Mouse (Mus musculus): ENCODE measurements around the gene Fam102a. TPM values are rescaled to one million over a fixed set of nuclear protein-coding genes. Genes with fewer than 3 reads are reported as not detected.
"Not testable (repeated sequence)": the region's sequence is repeated elsewhere in the genome, so short reads cannot be mapped to it uniquely, and the experiment has no call there.

The Fam102a gene
- 1 to 10 TPM; 2.4 to 2.9 TPM for total RNA-seq (2021)
- long read RNA-seq, experiment 1, full-length matches to known transcripts = 1 of 1 reads
- long read RNA-seq, experiment 1, partial matches to known transcripts = 0 of 1 reads
- long read RNA-seq, experiment 1, other reads (novel, unspliced or antisense) = 0 of 1 reads
- long read RNA-seq, experiment 2, full-length matches to known transcripts = 1 of 1 reads
- long read RNA-seq, experiment 2, partial matches to known transcripts = 0 of 1 reads
- long read RNA-seq, experiment 2, other reads (novel, unspliced or antisense) = 0 of 1 reads

- DNase-seq = peak; percentile 99
These were observed at the start of gene Fam102a for GRCm38 (mm10) chr2:32534733-32535471. Gene Fam102a (plus strand): TSS chr2:32535332.

- no peak for DNase-seq
These were observed 49.4 kb upstream of the Fam102a start for GRCm38 (mm10) chr2:32485751-32486150.

GRCm38 (mm10) chr2:32486155-32486554, 49.0 kb upstream of the Fam102a start:
- DNase-seq = no peak

GRCm38 (mm10) chr2:32487124-32487623, 48.0 kb upstream of the Fam102a start:
- DNase-seq = peak; percentile 71

- DNase-seq = peak; percentile 70
These were observed 46.5 kb upstream of the Fam102a start for GRCm38 (mm10) chr2:32488679-32489078.

DNA sequence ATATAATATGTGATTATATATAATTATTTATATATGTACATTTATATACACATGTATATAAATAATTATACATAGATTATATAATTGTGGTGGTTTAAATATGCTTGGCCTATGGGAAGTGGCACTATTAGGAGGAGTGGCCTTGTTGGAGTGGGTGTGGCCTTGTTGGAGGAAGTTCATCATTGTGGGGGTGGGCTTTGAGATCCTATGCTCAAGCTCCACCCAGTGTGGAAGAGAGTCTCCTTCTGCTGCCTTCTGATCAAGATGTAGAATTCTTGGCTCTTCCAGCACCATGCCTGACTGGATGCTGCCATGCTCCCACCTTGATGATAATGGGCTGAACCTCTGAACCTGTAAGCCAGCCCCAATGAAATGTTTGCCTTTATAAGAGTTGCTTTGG, 44.4 kb upstream of the Fam102a start:
- not testable (repeated sequence) for DNase-seq

DNA sequence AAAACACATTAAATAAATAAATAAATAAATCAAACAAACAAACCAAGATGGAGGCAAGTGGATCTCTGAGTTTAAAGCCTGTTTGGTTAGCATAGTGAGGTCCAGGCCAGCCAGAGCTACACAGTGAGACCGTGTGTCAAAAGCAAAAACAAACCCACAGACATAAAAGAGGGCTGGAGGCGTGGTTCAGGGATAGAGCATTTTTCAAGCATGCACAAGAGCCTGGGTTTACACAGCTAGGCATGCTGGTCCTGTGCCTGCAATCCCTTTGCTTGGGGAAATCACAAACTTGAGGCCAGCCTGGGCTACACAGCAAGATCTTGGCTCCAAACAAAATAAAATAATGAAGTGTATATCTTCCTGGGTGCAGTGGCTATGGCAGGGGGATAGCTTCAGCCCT, 42.5 kb upstream of the Fam102a start:
- no peak for DNase-seq

- DNase-seq = no peak
These were observed 41.8 kb upstream of the Fam102a start for GRCm38 (mm10) chr2:32493301-32493701.

- DNase-seq = no peak
These were observed 40.6 kb upstream of the Fam102a start for GRCm38 (mm10) chr2:32494522-32494921.

GRCm38 (mm10) chr2:32495185-32495726, 39.9 kb upstream of the Fam102a start:
- DNase-seq = peak; percentile 43

- DNase-seq = no peak
These were observed 38.9 kb upstream of the Fam102a start for GRCm38 (mm10) chr2:32496190-32496589.

GRCm38 (mm10) chr2:32499365-32499764, 35.8 kb upstream of the Fam102a start:
- DNase-seq = no peak

- DNase-seq = no peak
These were observed 34.7 kb upstream of the Fam102a start for GRCm38 (mm10) chr2:32500461-32500860.

GRCm38 (mm10) chr2:32501754-32502324, 33.3 kb upstream of the Fam102a start:
- DNase-seq = no peak

DNA sequence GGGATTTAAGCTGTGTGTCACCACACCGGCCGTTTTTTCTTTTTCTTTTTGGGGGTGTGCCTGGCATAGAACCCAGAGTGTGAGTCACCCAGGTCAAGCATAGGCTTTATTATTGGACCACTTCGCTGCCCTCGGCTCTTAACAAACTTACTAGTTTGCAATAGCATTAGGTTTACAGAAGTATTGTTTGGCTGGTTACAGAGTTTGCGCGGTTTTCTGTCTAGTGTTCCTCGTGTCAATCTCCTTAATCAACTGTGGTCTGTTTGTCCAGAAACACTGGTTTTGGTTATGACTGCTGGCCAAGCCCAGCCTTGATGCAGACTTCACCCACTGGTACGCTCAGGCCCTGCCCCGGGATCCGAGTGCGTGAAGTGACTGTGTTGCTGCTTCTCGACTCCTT, 32.3 kb upstream of the Fam102a start:
- DNase-seq = no peak

DNA sequence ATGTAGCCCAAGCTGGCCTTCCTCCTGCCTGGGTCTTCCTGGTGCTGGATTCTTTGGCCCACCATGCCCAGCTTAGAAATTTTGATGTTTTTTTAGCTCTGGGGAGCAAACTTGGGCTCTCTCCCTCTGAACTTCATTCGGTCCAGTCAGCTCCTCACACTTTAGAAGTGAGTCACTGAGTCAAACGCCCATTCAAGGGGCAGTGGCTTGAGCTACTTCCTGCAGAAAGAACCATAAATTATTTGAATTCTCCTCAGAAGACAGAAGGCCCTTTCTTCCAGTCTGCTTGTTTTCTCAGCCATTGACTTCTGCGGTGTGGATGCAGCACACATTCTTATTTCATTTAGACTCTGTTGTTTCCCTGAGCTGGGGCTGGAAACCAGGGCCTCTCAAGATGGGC, 31.5 kb upstream of the Fam102a start:
- no peak for DNase-seq

DNA sequence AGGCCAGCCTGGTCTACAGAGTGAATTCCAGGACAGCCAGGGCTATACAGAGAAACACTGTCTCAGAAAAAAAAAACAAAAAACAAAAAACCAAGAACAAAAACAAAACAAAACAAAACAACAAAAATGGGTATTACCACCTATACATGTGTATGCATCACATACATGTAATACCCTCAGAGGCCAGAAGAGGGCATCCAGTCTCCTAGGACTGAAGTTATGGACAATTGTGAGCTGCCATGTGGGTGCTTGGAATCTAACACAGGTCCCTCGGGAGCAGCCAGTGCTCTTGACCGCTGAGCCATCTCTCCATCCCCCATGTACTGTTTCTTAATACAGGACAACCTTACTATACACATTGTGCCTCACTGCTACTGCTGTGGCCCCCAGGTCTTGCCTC, 29.6 kb upstream of the Fam102a start:
- DNase-seq = no peak

GRCm38 (mm10) chr2:32506673-32507668, 28.2 kb upstream of the Fam102a start:
- DNase-seq = peak; percentile 46

DNA sequence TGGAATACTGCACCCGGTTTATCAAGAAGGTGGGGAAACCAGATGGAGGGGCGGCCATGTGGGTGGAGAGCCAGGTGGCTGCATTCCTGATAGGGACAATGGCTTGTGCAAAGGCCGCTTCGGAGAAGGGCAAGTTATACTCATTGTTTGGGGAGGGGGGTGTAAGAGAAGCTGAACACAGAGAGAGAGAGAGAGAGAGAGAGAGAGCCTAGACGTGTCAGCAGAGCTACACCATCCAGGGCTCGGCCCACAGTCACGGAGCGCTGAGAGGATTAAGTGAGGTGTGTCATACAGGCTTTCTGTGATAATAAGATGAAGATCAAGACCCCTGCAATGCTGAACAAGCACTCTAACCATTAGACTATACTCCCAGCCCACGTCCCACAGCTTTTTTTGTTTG, 27.2 kb upstream of the Fam102a start:
- DNase-seq = no peak

DNA sequence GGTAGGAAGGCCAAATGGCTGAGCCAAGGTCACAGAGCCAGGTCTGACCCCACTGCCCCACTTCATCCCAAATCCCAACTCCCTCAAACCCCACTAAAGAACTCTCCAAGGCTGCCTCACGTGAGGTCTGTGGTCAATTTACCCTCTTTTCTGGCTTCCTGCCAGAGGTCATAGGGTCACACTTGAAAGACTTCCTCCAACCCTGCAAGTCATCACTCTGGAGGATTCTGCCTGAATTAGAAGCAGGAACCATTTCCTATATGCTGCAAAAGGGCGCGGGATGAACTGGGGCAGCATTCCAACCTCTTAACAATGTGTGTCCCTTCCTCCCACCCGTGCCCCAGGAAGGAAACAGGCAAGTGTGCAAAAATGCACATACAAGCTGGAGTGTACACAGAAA, 25.8 kb upstream of the Fam102a start:
- peak; percentile 36 for DNase-seq

- DNase-seq = no peak
These were observed 25.2 kb upstream of the Fam102a start for GRCm38 (mm10) chr2:32509896-32510295.

DNA sequence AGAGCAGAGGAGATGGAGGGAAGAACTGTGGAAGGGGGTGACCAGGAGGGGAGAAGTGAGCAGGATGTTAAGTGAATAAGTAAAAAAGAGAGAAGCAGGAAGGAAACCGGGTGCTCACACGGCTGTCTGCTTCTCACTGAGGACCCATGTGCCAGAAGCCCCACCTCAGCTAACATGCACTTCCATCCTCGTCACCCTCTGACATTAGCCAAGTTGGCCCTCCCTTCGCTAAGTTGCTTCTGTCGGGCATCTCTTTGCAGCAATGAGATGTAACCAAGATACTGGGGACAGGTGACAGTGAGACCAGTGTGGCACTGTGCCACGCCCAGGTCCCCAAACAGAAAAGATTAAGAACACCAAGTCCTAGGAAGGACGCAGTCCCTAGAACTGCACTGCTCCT, 22.5 kb upstream of the Fam102a start:
- DNase-seq = no peak
